Mouse (Mus musculus) lung, postnatal 4 days (tissue): Measurements from ENCODE around the gene Terb2.

Experiments used
- DNase-seq, 2 experiments: peaks; one replicate each; pipeline ENCODE4 v3.0.0; 2021

Gene Terb2

DNA sequence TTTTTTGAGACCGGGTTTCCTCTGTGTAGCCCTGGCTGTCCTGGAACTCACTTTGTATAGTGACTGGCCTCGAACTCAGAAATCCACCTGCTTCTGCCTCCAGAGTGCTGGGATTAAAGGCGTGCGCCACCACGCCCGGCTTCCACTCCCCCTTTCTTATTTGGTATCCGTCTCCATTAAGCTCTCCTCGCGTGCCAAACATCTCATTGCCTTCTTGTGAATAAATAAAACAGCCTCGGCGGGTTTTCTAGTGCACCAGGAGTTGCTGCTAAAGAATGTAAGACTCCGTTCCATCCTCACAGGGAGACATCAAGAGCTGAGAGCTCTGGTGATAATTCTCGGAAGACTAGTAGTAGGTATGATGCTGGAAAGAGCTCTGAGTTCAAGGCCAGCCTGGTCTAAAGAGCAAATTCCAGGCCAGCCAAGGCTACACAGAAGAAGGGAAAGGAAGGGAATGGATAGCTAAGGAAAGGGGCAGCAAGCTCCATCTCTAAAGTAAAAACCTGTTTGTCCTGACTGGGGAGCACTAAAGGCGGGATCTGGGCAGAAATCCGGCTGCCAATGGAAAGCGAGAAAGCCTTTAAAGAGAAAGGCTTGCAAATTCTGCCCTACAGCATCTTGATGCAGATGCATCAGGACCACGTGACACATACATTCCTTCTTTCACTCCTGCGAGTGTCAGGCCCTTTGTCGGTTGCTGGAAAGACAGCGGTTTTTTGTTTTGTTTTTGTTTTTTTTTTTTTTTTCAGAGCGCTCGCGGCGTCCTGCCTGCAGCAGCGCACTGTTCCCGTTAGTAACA lies 47.9 kb downstream of the Terb2 start:
- DNase-seq, result peak; percentile 23 to 27

DNA sequence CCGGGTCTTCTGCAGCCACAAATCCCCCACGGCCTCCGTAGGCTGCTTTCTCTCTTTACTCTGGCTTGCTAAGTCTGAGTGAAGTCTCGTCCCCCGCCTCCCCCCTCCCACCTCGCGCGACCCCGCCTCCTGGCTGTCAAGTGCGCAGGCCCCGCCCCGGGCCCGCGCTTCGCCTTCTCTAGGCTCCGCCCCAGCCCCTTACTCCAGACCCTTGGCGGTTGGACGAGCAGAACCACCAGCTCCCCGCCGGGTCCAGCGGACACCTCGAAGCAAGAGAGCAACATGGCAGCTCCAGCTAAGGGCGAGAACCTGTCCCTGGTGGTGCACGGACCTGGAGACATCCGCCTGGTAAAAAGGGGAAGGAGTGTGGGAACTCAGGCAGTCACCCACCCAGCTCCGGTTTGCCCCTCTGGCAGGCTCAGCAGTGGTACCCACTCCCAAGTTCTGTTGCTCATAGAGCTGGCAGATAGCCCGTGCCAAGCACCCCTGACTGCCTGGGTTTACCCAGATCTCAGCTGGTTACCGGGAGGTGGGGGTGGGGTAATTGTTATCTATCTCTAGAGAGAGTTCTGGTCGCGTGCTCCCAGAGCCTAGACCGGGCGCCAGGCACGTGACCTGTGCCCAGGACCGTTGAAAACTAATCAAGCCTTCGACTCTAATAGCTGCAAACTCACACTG lies 48.7 kb downstream of the Terb2 start, which contains the start of gene Sord:
Gene Sord, plus strand, starts transcription at position 139 of the 678 bp plus-strand sequence.
- peak; percentile 74 to 79 for DNase-seq

DNA sequence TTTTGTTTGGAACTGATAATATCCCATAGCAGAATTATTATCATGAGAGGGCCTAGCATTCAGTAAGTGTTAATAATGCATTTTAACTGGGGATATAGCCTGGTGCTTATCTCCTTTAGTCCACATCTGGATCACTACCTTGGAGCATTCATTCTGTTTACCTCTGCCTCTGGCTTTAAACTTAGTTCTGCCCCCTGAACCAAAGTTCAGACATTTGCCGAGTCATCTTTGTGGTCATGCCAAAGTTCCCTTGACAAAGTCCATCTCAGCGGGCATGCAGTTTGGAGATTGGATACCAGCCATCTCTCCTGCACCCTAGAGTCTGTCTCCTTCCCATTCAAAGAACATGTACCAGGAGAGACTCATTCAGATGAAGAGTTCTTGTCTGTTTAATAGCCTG lies 49.4 kb downstream of the Terb2 start:
- no peak for DNase-seq

DNA sequence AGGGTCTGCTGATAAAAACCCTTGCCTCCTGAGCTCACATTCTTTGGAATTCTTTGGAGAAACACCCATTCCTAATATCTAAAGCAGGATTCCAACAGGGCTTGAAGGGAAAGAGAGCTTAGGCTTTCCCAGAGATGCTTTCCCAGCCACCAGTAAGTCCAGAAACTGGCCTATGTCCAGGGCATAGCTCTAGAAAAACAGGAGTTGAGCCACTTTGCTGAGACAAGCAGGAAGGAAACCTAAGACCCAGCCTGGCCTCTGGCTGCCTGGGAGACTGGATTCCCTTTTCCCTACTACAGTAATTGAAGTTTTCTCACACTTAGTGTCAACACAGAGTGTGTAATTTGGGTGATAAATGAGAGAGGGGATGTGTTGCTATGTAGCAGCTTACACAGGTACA lies 50.2 kb downstream of the Terb2 start:
- no peak for DNase-seq

DNA sequence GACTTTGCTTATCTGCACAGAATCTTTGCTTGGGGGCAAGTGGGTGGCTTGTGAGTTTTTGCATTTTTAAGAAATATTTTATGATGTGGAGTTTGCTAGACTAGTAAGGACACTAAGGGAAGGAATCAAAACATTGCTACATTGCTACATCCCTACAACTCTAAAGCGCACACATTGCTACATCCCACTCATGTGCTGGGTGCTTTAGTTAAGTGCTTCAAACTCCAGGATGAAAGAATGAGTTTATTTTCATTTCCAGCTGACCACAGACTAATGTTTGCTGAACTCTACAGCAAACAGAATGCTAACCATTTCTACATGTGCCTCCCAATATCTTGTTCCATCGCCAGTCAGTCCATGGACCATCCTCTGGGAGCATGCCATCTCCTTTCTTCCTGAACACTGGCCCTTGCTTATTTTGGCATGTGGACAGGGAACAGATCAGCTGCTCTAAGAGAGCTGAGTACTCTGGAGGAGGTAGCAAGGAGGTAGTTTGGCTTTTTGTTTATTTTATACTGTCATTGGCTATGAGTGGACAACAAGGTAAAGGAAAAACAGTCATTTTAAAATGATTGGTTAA lies 51.9 kb downstream of the Terb2 start:
- no peak for DNase-seq

DNA sequence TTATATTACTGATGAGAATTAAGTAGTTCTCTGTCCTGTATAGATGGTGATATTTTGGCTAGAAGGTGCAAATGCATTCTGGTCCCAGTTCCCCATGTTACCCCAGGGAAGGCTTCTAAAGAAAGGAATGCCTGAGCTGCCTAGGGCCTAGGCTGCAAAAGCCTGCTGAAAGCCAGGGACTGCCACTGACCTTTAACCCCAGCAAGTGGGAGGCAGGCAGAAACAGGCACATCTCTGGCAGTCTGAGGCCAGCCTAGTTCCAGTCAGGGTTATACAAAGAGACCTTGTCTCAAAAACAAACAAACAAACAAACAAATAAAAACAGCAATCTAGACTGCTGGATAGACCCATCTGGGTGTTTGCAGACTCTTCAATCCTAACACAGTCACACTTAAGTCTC lies 54.7 kb downstream of the Terb2 start:
- DNase-seq, result no peak

DNA sequence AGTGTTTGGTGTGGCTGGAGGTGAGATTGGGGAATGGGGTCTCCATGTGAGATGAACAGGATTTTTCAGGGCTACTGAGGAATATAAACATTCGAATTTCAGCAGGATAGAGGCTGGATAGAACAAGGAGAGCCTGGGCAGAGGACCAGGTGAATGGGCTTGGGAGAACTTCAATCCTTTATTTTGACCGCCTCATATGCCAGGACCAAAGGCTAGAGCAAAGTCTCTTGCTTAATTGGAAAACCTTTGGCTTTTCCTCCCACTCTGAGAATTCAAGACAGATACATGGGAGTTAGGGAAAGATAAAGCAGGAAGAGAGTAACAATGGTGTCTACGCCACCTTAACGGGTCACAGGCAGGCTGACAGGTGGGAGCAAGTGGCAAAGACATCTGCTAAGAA lies 55.2 kb downstream of the Terb2 start:
- no peak for DNase-seq

DNA sequence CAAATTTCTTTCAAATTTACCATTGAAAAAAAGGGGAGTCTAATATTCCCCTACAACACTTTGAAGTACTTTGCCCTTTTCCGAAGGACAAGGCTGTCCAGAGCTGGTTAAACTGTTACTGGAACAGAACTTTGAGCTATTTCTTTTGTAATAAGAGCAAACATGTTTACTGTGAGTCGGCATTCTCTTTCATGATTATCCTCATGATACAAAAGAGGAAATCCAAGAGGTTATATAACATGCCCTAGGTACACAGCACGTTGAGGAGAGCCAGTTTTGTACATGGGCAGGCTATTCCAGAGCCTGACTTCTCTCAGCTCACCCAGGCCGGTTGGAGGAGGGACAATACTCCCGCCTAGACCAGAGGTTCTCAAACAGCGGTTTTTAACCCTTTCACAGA lies 55.9 kb downstream of the Terb2 start:
- DNase-seq, result no peak

DNA sequence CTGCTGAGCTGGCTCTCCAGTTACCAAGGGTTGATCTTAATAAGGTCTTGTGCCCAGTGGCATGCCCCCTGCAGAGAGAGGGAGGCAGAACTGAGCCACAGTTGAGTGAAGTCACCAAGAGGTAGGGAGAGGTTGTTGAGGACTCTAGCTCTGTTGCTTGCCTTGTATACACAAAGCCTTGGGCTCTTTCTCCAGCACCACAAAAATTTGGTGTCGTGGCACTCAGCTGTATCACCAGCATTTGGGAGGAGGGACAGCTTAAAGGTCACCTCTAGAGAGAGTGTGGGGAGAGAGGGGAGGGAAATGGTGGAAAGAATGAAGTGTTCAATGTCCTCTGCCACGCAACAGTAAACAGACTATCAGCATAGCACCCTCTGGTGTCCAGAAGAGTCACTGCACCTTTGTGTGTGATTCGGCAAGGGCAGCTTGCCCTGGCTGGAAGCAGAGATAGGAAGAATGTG lies 57.6 kb downstream of the Terb2 start:
- DNase-seq, result peak; percentile 40 to 80

DNA sequence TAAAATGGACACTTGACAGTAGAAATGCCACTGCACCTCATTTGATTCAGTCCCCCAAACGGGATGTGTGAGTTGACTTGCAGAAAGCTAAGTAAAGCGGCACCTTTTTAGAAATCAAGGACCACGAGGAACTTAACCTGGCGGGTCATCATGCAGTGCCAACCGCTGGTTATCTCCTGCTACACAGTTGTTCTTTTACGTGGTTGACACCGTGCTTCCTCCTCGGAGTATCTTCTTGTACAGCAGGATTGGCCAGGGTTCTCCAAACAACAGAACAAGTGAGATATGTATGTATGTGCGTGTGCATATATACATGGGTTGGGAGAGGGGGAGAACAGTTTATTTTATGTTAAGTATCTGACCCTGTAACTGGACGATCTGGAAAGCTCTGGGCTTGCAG lies 61.7 kb downstream of the Terb2 start:
- DNase-seq, result no peak

DNA sequence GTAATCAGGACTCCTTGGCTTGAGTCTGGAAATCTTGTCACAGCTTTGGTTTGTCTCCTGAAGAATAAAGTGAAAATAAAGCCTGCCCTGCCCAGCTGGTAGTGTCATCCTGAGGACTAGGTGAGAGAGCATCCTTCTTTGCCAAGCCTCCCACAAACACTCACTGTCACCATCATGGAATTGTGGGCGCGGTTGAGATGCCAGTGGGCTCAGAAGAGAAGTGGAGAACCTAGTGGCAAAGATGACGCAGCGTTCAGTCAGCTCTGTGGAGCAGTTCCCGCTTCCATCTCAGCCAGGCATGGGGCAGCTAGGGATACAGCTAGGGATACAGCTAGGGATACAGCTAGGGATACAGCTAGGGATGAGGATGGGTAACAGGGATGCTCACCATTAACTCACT lies 69.9 kb downstream of the Terb2 start:
- DNase-seq, result no peak
